Mouse (Mus musculus): ENCODE results near the gene Arnt2. TPM values are rescaled to one million over a fixed set of nuclear protein-coding genes. Genes with fewer than 3 reads are reported as not detected.

Gene Arnt2
- total and polyA plus RNA-seq, 2 experiments from 2014 or later: 44.6 to 126 TPM

DNA sequence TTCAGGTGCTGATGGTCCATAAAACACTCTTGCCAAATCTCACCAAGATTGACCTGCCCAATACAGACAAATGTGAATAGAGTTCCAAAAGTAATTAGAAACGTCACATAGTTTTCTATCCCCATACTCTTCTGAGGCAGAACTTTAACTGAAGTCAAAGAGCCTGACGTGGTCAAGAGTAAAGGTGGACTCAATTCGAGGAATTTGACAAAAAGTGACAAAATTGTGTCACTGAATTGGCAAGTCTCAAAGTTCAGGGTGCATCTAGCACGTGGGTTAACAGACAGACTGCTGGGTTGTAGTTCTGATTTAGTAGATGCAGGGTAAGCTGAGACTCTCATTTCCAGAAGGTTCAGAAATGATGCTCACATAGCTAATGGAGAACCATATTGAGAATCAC lies 73.1 kb downstream of the Arnt2 start:
- Histone ChIP-seq H3K9ac (replicated peaks; ENCODE audit: low read length) (no peak overlapping the region), H3K27me3 (ENCODE audit: insufficient read depth, low read length) (no peaks in the 10 kb centered on the region), H3K4me2 (ENCODE audit: low read depth, low read length) (no peak overlapping the region), H3K27ac (no peak overlapping the region), H3K36me3 (ENCODE audit: insufficient read depth, low read length) (no peaks in the 10 kb centered on the region; the same call in 1 of the 2 replicates), H3K9me3 (ENCODE audit: low read length) (no peaks in the 10 kb centered on the region), H3K4me1 (ENCODE audit: insufficient read depth, low read length) (peaks cover 7% of the 10 kb centered on the region; the same call in 1 of the 2 replicates), H3K4me3 (ENCODE audit: low read length) (no peak overlapping the region)
- no peak for TF ChIP-seq CTCF (IDR thresholded peaks at IDR 0.05; ENCODE audit: low read depth)
- no peak for ATAC-seq
- no peak for DNase-seq (ENCODE audit: low spot score)
- 92% methylated on average over 4 of the region's 4 CpGs for WGBS

GRCm38 (mm10) chr7:84336580-84336886 lies 73.4 kb downstream of the Arnt2 start:
- Histone ChIP-seq H3K4me3 (ENCODE audit: low read length) (no peak overlapping the region), H3K4me2 (ENCODE audit: low read depth, low read length) (no peak overlapping the region), H3K36me3 (ENCODE audit: insufficient read depth, low read length) (no peaks in the 10 kb centered on the region; the same call in 1 of the 2 replicates), H3K9me3 (ENCODE audit: low read length) (no peaks in the 10 kb centered on the region), H3K27me3 (ENCODE audit: insufficient read depth, low read length) (no peaks in the 10 kb centered on the region), H3K9ac (replicated peaks; ENCODE audit: low read length) (no peak overlapping the region), H3K27ac (no peak overlapping the region), H3K4me1 (ENCODE audit: insufficient read depth, low read length) (peaks cover 7% of the 10 kb centered on the region; the same call in 1 of the 2 replicates)
- no peak for TF ChIP-seq CTCF (IDR thresholded peaks at IDR 0.05; ENCODE audit: low read depth)
- ATAC-seq: no peak
- DNase-seq (ENCODE audit: low spot score): no peak
- WGBS: 69% methylated on average over 2 of the region's 2 CpGs

DNA sequence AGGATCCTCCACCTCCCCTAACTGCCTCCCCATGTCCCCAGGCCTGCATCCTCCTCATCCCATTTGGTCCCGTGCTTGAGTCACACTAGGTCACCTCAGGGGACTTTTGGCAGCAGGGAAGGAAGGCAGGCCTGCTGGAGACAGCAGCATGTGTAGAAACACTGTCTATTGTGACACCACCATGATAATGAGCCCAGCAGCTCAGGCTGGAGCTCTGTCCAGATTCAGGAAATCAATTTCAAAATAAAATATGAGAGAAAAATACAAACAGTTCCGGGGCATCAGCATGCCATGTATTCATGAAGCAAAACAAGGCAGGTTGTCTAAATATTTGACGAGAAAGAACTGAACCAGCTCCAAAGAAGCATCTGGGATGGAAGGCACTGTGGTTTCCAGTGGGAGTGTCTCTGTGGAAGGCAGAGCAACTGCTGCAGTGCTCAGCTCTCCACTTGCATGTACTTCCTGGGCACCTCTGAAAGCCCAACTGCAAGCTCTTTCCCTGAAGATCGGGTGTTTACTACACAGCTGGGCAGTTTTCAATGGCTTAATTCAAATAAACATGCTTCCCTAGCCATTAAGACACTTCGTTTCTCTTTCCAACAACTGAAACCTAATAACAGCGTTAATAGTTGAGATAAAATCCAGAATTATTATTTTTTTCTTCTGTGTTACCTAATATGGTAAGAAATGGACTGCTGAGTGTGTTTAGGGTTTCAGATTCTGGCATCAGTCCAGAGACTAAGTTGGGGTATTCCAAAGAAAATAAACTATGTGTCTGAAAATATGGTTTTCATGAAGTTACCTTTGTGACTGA lies 74.0 kb downstream of the Arnt2 start:
- DNase-seq (ENCODE audit: low spot score): no peak
- 0 out of 2 replicates have a peak overlapping the region, but pooled peaks have one; percentile 7 for H3K27ac ChIP-seq
- 72% methylated on average over 6 of the region's 6 CpGs for WGBS

GRCm38 (mm10) chr7:84333996-84334395 lies 76.0 kb downstream of the Arnt2 start:
- Histone ChIP-seq H3K9ac (replicated peaks; ENCODE audit: low read length) (no peak overlapping the region), H3K36me3 (ENCODE audit: insufficient read depth, low read length) (no peaks in the 10 kb centered on the region), H3K27ac (no peak overlapping the region), H3K4me1 (ENCODE audit: insufficient read depth, low read length) (peaks cover 12% of the 10 kb centered on the region; the same call in 1 of the 2 replicates), H3K4me2 (ENCODE audit: low read depth, low read length) (no peak overlapping the region), H3K4me3 (ENCODE audit: low read length) (no peak overlapping the region), H3K9me3 (ENCODE audit: low read length) (no peaks in the 10 kb centered on the region), H3K27me3 (ENCODE audit: insufficient read depth, low read length) (no peaks in the 10 kb centered on the region)
- no peak for TF ChIP-seq CTCF (IDR thresholded peaks at IDR 0.05; ENCODE audit: low read depth)
- ATAC-seq: no peak
- no peak for DNase-seq (ENCODE audit: low spot score)
- WGBS: 91% methylated on average over 3 of the region's 3 CpGs

More for the DNA sequence above, 74.0 kb downstream of the Arnt2 start:
- Histone ChIP-seq H3K4me2 (ENCODE audit: low read depth, low read length) (no peak overlapping the region), H3K27me3 (ENCODE audit: insufficient read depth, low read length) (no peaks in the 10 kb centered on the region), H3K4me1 (ENCODE audit: insufficient read depth, low read length) (peaks cover 7% of the 10 kb centered on the region; the same call in 1 of the 2 replicates), H3K4me3 (ENCODE audit: low read length) (no peak overlapping the region), H3K9ac (replicated peaks; ENCODE audit: low read length) (no peak overlapping the region), H3K9me3 (ENCODE audit: low read length) (no peaks in the 10 kb centered on the region), H3K36me3 (ENCODE audit: insufficient read depth, low read length) (no peaks in the 10 kb centered on the region; the same call in 1 of the 2 replicates)
- no peak for TF ChIP-seq CTCF (IDR thresholded peaks at IDR 0.05; ENCODE audit: low read depth)
- no peak for ATAC-seq

DNA sequence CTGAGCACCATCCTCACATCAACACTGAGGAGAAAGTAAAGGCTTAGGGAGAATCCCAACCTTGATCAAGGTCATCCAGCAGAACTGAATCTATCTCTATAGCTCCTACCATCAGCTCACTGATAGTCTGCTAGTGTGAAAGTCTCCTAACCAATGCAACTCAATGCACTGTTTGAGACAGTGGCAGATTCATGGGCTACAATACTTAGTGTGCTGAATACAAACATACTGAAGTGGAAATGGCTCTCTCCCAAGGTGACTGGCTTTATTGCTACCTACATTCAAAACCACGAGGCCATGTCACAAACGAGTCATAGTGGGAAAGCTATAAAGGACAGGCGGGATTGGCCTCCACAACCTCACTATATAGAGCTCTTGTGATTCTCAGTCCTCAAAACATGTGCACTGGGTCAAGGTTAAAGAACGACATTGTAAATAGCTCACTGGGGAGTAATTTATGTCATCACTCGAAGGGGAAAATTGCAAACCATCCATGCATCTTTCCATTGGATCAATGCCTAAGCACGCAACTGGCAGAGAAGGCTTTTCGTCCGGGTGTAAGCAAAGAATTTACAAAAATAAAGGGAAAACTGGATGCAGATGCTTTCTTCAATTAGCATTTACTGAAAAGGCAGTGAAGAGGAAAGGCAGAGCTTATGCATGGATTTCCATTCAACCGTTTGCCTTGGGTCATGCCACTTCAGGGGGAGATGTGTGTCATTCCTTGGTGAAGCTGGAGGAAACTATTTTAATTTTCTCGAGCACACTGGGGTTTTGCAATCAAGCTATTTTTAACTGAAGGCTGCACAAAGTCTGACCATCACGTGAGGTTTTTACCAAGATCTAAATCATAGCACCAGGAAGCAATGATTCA lies 77.4 kb downstream of the Arnt2 start:
- H3K9me3 ChIP-seq (ENCODE audit: low read length): no peaks in the 10 kb centered on the region
- H3K9ac ChIP-seq (replicated peaks; ENCODE audit: low read length): no peak overlapping the region
- TF ChIP-seq CTCF (IDR thresholded peaks at IDR 0.05; ENCODE audit: low read depth): no peak
- no peaks in the 10 kb centered on the region for H3K36me3 ChIP-seq (ENCODE audit: insufficient read depth, low read length)
- H3K27ac ChIP-seq: no peak overlapping the region
- no peak overlapping the region for H3K4me3 ChIP-seq (ENCODE audit: low read length)
- DNase-seq (ENCODE audit: low spot score) (no peak), ATAC-seq (no peak)
- no peak overlapping the region for H3K4me2 ChIP-seq (ENCODE audit: low read depth, low read length)
- peaks cover 18% of the 10 kb centered on the region; the same call in 1 of the 2 replicates for H3K4me1 ChIP-seq (ENCODE audit: insufficient read depth, low read length)
- WGBS: 33% methylated on average over 11 of the region's 11 CpGs
- H3K27me3 ChIP-seq (ENCODE audit: insufficient read depth, low read length): no peaks in the 10 kb centered on the region

- ATAC-seq (no peak), DNase-seq (ENCODE audit: low spot score) (no peak)
- Histone ChIP-seq H3K4me3 (ENCODE audit: low read length) (no peak overlapping the region), H3K9ac (replicated peaks; ENCODE audit: low read length) (no peak overlapping the region), H3K4me2 (ENCODE audit: low read depth, low read length) (no peak overlapping the region), H3K9me3 (ENCODE audit: low read length) (no peaks in the 10 kb centered on the region), H3K27me3 (ENCODE audit: insufficient read depth, low read length) (no peaks in the 10 kb centered on the region), H3K4me1 (ENCODE audit: insufficient read depth, low read length) (peaks cover 18% of the 10 kb centered on the region; the same call in 1 of the 2 replicates), H3K27ac (no peak overlapping the region; the same call in 1 of the 2 replicates), H3K36me3 (ENCODE audit: insufficient read depth, low read length) (no peaks in the 10 kb centered on the region)
- 25% methylated on average over 1 of the region's 1 CpGs for WGBS
- TF ChIP-seq CTCF (IDR thresholded peaks at IDR 0.05; ENCODE audit: low read depth): no peak
These were observed 80.8 kb downstream of the Arnt2 start for GRCm38 (mm10) chr7:84329174-84329583.

All from hindbrain, postnatal 0 days (tissue).